Mouse (Mus musculus) spleen, adult 2 months (tissue): Measurements from ENCODE around the gene Sh3d21. TPM values are rescaled to one million over a fixed set of nuclear protein-coding genes. Genes with fewer than 3 reads are reported as not detected.

ENCODE experiments used
- DNase-seq, 2 experiments: peaks; one replicate each; pipeline versions ENCODE4 v3.0.0 to v3.0.0-alpha.2; 2012 to 2021; ENCODE audit warnings: low spot score in 2 of 2, low read depth in 1 of 2
- H3K27ac ChIP-seq: fragments of 200-500 bp; 2 replicates; pipeline ENCODE4 v1.5.1; 2012; ENCODE audit warnings: low read length, inconsistent platforms; ENCODE audit not compliant: insufficient read depth
- H3K27me3 ChIP-seq: fragments of 200-500 bp; 2 replicates; pipeline ENCODE4 v1.6.1; 2012; ENCODE audit warnings: mild to moderate bottlenecking, moderate library complexity, low read length, inconsistent platforms; ENCODE audit not compliant: control insufficient read depth, insufficient read depth
- H3K36me3 ChIP-seq: fragments of 200-500 bp; 2 replicates; pipeline ENCODE4 v1.6.1; 2012; ENCODE audit warnings: mild to moderate bottlenecking, low read length, inconsistent platforms; ENCODE audit not compliant: control insufficient read depth, insufficient read depth
- H3K4me1 ChIP-seq: fragments of 200-500 bp; 2 replicates; pipeline ENCODE4 v1.6.1; 2011; ENCODE audit warnings: inconsistent platforms; ENCODE audit not compliant: control insufficient read depth, insufficient read depth, insufficient read length
- H3K4me3 ChIP-seq: fragments of 200-500 bp; 2 replicates; pipeline ENCODE4 v1.5.1; 2011; ENCODE audit warnings: mild to moderate bottlenecking, inconsistent platforms; ENCODE audit not compliant: insufficient read depth, insufficient read length; ENCODE audit errors: extremely low read depth
- CTCF ChIP-seq: fragments of 200-500 bp; IDR thresholded peaks from 2 replicates; pipeline ENCODE4 v1.5.1; 2011; ENCODE audit warnings: mild to moderate bottlenecking, inconsistent platforms; ENCODE audit not compliant: insufficient read depth, insufficient read length, insufficient replicate concordance; ENCODE audit errors: extremely low read depth
- POLR2A ChIP-seq: fragments of 200-500 bp; IDR thresholded peaks from 2 replicates; pipeline ENCODE4 v1.6.1; 2011; ENCODE audit warnings: low read depth, low read length, inconsistent platforms
- WGBS: fragments of 180-500 bp; shearing (Covaris S2); methylation state at CpG from one replicate; pipeline ENCODE4 v1.1.7; 2018; 5-methylcytosine and 5-hydroxymethylcytosine counted together
- polyA plus RNA-seq: library from polyadenylated mRNA; depleted of rRNA; stranded (reverse); fragments of >200 nt; gene quantifications from 2 replicates; pipeline ENCODE4 v1.2.3, GENCODE M21; 2012

Gene Sh3d21
- polyA plus RNA-seq, 1 experiment = 0.54 TPM

DNA sequence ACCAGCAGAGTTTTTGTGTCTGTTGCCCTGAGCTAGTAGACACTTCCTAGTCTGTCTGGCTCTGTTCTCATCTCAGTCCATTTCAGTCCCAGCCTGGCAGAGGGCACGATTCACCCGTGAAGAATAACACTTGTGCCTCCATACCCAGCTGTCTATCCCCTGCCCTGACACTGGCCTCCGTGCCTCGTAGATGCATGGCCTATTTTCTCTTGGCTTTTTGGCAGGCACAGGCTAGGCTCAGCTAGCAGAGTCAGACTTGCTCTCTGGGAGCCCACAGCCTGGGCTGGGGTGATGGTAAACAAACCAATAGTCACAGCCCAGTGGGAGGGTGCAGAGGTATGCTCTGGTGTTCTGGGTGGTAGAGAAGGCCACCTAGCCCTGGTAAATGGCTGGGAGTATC lies 50.0 kb downstream of the Sh3d21 start:
- Histone ChIP-seq H3K4me1 (peaks cover 19% of the 10 kb centered on the region; the same call in 1 of the 2 replicates), H3K4me3 (no peak overlapping the region), H3K36me3 (no peaks in the 10 kb centered on the region), H3K27ac (no peak overlapping the region), H3K27me3 (no peaks in the 10 kb centered on the region)
- DNase-seq = no peak
- no peak for TF ChIP-seq POLR2A
- no peak for TF ChIP-seq CTCF
- 70% methylated on average over 4 of the region's 4 CpGs for WGBS

DNA sequence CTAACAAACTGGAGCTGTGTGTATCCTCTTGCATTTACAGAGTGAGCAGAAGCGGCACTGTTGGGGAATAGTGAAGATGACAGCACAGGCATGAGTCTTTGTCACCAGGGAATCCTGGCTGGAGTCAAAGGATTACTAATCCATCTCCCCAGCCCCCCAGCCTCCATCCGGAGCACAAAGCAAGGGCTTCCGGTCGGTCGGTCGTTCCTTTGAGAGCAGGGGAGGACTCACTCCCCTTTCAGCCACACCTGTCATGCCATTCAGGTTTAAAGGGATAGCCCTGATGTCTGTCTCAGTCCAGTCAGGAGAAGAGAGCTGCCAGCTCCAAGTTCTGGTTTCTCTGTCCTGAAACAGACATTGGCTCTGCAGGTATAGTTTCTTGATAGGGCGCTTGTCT lies 52.1 kb downstream of the Sh3d21 start:
- H3K4me1 ChIP-seq = peaks cover 19% of the 10 kb centered on the region; the same call in 1 of the 2 replicates
- no peaks in the 10 kb centered on the region for H3K27me3 ChIP-seq
- TF ChIP-seq POLR2A = no peak
- no peak for TF ChIP-seq CTCF
- H3K36me3 ChIP-seq = no peaks in the 10 kb centered on the region
- H3K27ac ChIP-seq = peak overlapping the region; percentile 88
- DNase-seq = no peak
- peak overlapping the region; percentile 7; the same call in 1 of the 2 replicates for H3K4me3 ChIP-seq
- 15% methylated on average over 7 of the region's 7 CpGs for WGBS

DNA sequence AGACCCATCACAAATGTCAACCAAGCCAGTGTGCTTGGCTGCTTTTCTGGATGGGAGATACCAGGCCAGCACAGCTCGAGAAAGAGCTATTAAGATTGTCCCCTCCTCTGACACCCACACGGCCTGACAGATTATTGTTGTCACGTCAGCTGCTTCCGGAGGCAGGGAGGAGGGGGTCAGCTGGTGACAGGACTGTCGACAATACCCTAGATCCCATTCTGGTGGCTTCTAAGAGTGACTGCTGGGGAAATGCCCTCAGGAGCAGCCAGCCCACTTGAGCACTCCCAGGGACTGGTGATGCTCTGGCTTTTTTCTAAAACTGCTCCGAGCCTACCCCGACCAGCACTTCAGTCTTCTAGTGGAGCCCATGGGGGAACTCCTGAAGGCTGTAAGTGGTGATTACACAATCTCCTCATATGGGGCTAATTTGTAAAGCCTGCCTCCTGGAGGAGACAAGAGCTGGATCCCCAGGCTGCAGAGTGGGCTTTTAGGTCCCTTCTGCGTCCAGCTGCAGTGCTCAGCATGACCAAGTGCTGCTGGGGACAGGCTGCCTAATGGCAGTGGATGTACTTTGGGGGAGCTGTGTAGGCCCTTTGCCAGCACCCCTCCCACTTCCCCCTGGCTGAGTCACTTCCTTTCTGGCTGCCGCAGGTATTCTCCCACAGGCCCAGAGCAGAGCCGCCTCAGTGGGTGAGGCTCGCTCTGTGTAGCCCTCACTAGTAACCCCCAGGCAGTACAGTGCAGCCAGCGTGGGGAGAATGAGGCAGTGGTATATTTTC lies 52.7 kb downstream of the Sh3d21 start:
- WGBS = 3% methylated on average over 12 of the region's 12 CpGs
- Histone ChIP-seq H3K36me3 (no peaks in the 10 kb centered on the region), H3K4me3 (peak overlapping the region; percentile 14; the same call in 1 of the 2 replicates), H3K27me3 (no peaks in the 10 kb centered on the region), H3K4me1 (peaks cover 22% of the 10 kb centered on the region; the same call in 1 of the 2 replicates), H3K27ac (peak overlapping the region; percentile 88)
- TF ChIP-seq CTCF (no peak), POLR2A (peak; percentile 71)
- DNase-seq = peak; percentile 60 to 85

DNA sequence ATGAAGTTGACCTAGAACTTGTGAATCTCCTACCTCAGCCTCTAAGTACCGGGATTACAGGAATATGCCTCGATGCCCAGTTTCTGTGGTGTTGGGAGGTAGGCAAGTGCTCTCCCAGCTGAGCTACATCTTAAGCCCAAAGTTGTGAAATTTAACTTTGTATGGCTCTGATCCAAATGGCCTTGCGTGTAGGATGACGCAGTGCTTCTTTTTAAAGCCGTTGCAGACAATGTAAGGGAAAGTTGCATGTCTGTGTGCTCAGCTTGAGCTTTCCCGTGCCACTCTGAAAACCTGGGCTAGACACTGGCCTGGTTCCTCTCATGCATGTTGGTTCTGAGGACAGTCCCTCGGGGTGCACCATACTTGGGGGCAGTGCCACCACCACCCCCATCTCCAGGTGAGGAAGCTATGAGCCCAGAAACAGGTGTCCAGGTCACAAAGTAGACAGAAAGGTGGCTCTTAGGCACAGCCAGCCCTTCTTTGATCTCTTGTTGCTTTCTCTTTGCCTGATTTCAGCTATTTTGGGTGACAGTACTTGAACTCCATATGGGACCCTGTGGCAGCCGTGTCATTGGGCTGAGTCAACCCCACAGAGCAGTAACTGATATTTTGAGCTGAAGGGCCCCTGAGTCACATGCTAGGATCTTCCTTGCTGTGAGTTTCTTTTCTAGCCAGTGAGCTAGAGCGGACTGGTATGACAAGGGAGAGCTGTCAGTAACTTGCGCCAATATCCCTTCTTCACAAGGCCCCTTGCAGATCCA lies 53.5 kb downstream of the Sh3d21 start:
- no peak for DNase-seq
- H3K4me1 ChIP-seq = peaks cover 22% of the 10 kb centered on the region; the same call in 1 of the 2 replicates
- no peaks in the 10 kb centered on the region for H3K36me3 ChIP-seq
- TF ChIP-seq CTCF (no peak), POLR2A (no peak)
- 51% methylated on average over 10 of the region's 10 CpGs for WGBS
- H3K27me3 ChIP-seq = no peaks in the 10 kb centered on the region
- H3K4me3 ChIP-seq = no peak overlapping the region
- peak overlapping the region; percentile 88 for H3K27ac ChIP-seq

DNA sequence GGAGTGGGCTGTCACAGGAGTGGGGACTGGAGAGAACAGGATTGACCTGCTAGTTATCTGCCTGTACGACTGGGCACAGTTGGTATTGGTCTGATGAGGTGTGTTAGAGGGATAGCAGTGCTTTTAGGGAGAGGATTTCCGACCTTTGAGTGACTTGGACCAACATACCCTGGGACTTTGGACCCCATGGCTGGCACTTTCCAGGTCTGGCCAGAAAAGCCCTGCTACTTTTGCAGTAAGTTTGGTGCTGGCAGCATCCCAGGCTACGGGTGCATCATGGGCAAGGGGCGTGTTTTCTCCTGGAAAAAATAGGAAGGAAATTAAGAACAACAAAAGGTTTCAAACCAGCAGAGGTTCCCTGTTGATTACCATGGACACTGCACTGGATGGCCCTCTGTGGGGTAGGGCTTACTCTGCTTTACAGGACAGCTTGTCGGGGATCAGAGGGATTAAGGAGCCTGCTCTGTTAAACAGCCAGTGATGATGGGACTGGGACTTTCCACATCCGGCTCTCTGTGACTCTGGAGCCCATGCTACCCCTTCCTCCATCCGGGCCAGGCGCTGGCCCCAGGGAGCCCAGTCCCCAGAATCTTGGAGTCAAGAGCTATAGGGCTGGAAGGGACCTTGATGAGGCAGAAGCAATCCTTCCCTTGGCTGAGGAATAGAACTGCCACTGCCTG lies 55.1 kb downstream of the Sh3d21 start:
- 79% methylated on average over 8 of the region's 8 CpGs for WGBS
- Histone ChIP-seq H3K4me3 (no peak overlapping the region), H3K27ac (no peak overlapping the region; the same call in 1 of the 2 replicates), H3K27me3 (no peaks in the 10 kb centered on the region), H3K36me3 (no peaks in the 10 kb centered on the region), H3K4me1 (peaks cover 22% of the 10 kb centered on the region; the same call in 1 of the 2 replicates)
- no peak for TF ChIP-seq POLR2A
- no peak for TF ChIP-seq CTCF
- no peak for DNase-seq

DNA sequence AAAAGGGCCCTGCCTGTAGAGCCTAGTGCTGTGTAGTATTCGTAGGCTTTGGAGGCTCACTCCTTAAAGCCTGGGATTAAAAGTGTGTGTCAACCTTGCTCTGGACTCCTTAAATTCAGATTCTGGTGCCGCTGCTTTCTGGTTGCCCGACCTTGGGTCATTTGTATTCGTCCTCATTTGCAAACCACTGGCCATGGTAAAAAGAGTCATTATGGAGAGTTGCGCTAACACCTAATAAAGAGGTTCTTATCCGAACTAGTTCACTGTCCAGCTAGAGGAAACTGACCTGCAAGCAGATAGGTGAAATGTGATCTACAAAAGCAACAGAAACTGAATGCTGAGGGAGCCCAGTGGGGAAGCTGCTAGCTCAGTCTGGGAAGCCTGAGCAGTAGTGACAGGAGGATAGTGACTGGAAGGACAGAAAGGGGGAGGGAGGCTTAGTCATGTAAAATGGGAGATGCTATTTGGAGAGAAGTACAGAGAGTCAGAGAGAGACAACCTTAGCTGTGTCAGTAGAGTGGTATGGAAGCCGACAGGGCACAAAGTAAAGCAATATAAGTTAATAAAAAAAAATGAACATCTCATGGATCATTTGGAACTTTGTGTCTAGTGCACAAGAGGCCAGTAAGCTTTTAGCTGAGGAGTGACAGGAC lies 58.0 kb downstream of the Sh3d21 start:
- no peak for DNase-seq
- Histone ChIP-seq H3K27ac (no peak overlapping the region), H3K36me3 (no peaks in the 10 kb centered on the region), H3K4me1 (peaks cover 12% of the 10 kb centered on the region; the same call in 1 of the 2 replicates), H3K27me3 (no peaks in the 10 kb centered on the region), H3K4me3 (no peak overlapping the region)
- no peak for TF ChIP-seq CTCF
- no peak for TF ChIP-seq POLR2A
- WGBS = 78% methylated on average over 7 of the region's 7 CpGs
